Mouse (Mus musculus) embryo, embryonic 11 days (tissue): ENCODE measurements at regions not wholly inside any gene's neighbourhood (a gene's known extent, or its start where the extent isn't known, plus 50 kb on each side); places are given as distances from the start of the nearest gene placed in this dataset.
"Not testable (repeated sequence)": the region's sequence is repeated elsewhere in the genome, so short reads cannot be mapped to it uniquely, and the experiment has no call there.

Experiments
- DNase-seq: peaks from one replicate; pipeline ENCODE4 v3.0.0-alpha.2; 2015

DNA sequence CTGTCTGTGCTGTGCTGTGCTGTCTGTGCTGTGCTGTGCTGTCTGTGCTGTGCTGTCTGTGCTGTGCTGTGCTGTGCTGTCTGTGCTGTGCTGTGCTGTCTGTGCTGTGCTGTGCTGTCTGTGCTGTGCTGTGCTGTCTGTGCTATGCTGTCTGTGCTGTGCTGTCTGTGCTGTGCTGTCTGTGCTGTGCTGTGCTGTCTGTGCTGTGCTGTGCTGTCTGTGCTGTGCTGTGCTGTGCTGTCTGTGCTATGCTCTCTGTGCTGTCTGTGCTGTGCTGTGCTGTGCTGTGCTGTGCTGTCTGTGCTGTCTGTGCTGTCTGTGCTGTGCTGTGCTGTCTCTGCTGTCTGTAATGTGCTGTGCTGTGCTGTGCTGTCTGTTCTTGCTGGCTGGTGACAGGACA lies 198.5 kb downstream of the Tcp10c start:
- DNase-seq, result not testable (repeated sequence)

DNA sequence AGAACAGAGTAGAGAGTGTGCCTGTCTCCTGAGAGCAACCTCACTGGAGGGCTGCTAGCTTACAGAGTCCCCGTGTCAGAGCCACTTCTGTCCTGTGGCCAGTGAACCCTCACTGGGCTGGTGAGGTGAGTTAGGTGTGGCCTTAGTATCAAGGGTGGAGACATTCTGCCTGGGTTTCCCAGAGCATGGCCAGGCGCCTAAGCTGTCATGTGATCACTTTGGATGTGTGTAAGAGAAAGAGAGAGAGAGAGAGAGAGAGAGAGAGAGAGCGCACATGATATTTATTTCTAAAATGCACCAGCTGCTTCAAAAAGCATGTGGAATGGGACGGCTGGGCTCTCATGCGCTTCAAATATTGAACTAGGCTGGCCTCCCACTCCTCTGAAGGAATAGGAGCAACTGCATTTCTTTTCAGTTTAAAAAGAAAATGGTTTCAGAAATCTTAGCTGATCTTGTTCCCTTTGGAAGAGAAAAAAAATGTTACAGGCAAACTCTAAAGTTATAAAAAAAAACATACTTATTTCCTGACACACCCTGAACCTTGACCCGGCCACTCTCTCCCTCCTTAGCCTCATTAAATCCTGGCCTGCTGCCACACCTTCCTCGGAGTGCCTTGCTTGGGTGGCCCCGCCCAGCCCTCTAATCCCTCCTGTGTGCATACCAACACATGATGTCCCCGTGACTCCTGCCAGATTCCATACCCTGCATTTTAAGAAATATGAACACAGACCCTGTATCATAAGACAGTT lies 201.1 kb downstream of the Tcp10c start:
- DNase-seq, result not testable (repeated sequence)

DNA sequence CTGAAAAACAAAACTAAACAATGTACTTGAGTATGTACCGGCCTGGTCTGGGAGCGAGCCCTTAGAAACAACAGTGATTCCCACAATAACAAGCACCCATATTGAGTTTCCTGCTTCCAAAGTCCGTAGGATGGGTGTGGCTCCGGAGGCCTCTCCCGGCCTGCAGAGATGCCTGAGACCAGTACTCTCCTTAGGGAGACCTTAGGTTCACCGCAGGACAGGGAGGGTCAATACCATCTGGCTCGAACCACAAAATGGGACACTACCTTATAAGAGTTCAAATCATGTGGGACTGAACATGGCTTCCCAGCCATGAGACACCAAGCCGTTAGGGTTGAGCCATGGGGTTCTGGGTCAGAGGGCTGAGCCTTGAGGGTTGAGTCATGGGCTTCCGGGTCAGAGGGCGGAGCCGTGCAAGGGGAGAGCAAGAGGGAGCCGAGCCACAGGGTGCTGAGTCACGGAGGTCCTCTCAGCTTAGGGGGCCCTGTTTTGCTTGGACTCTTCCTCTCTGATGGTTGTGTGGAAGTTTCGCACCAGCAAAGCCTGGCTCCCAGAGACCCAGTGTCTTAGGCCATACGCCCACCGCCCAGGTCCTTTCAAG lies 201.8 kb downstream of the Tcp10c start:
- DNase-seq, result not testable (repeated sequence)

DNA sequence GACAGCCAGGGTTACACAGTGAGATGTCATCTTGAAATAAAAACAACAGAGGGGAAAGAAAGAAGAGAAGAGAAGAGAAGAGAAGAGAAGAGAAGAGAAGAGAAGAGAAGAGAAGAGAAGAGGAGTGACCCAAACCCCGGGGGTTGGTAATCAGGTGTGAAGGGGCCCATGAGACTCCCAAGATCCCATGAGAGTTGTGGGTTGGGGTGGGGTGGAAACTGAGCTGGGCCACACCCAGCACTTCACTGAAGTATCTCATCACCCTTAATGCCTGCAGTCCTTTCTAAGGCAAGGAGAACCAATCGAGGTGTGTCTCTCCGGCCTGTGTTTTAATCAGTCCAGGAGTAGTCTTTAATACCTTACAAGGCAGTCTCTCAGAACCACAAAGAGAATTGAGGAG lies 201.5 kb upstream of the Afdn start:
- no peak for DNase-seq

DNA sequence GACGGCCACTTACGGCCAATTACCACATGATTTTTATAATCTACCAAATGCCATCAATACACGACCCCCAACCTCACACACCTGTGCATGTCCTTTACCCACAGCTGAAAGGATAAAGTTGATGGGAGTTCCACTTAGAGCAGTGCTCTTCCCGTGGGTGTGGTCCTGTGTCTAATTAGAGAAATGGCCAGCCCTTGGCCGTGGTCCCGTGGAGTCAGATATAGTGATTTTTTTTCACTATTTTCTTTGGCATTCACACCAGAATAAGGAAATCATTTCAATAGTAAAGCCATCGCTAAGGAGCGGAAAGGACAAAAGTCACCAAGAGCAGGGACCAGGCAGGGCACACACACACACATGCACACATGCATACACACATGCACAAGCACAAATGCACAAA lies 199.0 kb upstream of the Afdn start:
- no peak for DNase-seq

DNA sequence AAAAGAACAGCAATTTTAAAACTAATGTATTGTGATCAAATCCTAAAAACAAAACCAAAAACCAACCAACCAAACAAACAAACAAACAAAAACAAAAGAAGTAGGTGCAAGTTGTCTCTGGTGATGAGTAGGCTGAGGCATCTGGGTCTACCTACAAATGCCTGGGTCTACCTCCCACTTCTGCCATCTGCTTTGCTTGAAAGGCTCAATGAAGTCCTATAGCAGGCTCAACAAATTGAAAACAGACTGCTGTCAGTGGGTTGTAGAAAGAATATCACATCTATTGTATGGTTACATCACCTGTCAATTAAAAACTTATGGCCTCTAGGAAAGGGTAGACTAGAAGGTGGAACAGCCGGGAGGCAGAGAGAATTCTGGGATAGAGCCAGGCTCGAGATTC lies 197.4 kb upstream of the Afdn start:
- DNase-seq, result no peak

DNA sequence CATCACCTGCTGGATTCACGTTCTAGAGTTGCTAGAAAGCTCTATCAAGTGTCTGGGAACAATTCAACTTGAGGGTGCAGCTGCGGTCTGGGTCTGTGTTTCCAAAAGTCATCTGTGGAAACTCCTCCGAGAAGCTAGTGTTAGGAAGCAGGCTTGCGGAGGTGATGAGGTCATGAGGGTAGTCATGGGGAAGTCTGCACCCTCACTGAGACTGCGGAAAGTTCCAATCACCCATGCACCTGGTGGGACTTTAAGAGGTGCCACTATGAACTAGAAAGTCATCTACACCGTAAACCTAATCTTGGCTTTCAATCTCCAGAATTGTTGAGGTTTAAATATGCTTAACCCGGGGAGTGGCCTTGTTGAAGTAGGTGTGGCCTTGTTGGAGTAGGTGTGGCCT lies 195.5 kb upstream of the Afdn start:
- DNase-seq, result no peak

DNA sequence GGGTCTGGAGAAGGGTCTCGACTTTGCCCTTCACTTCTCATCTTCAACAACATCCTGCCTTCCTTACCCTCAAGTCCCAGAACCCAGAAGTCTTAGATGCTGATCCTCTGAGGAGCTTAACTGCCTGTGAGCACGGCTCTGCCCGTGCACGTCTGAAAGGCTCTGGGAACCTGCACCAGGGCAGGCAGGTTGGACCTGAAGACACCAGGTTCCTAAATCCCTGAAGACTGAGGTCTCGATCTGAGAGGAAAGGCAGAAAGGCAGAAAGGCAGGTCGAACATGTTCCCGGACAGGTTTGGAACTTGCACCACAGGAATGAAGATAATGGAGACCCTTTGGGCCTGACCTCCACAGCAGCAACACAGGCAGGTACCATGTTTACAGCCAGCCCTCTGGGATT lies 193.7 kb upstream of the Afdn start:
- no peak for DNase-seq

DNA sequence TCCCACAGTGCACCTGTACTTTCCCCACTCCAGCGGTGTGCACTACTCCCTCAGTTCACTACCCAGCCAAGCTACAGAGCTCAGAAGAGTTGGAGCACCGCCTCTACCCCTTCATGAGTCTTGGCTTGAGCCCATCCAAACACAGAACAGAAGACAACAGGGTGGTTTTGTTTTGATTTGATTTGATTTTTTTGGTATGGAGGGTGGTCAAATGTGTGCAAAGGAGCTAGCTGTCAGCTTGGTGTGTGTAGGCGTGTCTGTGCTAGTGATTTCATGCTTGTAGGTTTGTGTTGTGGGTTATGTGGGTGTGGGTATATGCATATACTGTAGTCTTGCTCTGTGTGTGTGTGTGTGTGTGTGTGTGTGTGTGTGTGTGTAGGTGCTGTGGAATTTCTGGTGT lies 193.2 kb upstream of the Afdn start:
- no peak for DNase-seq

DNA sequence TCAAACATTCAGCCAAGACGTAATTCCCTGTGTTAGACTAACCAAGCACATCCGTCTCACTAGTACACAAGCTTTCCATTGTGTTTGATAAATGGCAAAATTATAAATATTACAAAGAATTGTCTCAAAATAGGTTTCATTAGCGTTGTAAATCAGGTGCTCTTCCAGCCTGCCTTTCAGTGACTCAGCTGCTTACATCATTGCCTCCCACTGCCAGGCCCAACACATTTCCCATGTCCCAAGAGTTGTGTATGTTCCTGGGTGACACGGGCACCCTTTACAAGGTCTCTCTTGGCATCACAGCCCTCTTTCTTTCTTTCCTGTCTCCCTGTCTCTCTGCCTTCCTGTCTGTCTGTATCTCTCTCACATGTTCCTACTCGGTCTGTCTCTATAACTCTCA lies 189.5 kb upstream of the Afdn start:
- no peak for DNase-seq

DNA sequence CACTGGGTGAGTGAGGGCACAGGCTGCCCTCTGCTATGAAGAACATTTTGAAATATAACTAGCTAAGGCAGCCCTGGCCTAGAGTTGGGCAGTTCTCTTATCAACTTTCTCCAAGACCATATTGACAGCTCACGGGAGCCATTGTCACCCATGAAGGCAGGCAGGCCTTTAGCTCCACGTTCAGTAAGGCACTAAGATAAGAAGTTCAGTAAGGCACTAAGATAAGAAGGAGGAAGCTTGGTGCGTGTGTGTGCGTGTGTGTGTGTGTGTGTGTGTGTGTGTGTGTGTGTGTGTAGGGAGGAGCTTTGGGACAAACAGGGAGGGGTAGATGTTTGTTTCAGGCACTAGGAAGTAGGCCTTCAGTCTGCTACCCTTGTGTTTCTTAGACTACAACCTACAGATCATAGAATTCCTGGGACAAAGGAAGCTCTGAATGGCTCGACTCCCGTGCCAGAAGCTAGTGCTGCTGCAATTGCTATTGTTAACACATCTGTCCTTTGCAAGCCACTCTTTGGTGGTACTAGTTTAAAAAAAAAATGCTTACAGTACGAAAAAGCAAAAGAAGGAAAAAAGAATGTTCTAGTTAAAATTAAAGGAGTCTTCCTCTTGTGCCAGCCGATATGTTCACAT lies 188.0 kb upstream of the Afdn start:
- no peak for DNase-seq

DNA sequence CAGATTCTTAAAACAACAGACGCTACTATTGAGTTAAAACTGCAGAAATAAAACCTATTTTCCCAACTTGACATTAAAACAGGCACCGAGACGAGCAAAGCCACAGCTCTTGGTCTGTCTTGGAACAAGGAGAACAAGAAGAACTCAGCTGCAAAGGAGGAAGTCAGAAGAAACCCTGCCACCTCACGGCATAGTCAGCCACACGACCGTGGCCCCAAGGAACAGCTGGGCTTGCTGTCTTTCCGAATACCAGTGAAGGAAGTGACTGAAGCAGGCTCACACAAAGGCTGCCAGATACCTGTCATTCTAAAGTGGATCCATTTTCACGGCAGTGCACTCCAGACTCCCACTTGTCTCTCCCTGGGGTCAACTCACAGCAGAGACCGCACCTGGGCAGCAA lies 187.3 kb upstream of the Afdn start:
- no peak for DNase-seq

DNA sequence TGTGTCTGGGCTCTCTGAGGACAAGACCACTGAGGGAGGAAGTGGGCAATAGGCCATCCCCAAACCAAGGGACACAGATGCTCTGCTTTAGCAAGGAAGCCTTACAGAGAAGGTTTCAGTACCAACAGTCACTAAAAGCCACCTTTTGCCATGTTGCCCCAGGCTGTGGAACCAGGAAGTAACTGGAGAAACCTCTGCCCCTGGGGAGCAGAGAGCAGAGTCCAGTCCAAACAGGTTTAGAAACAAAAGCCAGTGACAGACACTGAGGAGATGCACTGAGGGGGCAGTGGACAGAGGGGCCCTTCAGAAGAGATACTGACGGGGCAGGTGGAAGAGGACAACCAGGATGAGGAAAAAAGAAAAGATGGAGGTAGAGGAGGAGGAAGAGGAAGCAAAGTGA lies 186.2 kb upstream of the Afdn start:
- no peak for DNase-seq

DNA sequence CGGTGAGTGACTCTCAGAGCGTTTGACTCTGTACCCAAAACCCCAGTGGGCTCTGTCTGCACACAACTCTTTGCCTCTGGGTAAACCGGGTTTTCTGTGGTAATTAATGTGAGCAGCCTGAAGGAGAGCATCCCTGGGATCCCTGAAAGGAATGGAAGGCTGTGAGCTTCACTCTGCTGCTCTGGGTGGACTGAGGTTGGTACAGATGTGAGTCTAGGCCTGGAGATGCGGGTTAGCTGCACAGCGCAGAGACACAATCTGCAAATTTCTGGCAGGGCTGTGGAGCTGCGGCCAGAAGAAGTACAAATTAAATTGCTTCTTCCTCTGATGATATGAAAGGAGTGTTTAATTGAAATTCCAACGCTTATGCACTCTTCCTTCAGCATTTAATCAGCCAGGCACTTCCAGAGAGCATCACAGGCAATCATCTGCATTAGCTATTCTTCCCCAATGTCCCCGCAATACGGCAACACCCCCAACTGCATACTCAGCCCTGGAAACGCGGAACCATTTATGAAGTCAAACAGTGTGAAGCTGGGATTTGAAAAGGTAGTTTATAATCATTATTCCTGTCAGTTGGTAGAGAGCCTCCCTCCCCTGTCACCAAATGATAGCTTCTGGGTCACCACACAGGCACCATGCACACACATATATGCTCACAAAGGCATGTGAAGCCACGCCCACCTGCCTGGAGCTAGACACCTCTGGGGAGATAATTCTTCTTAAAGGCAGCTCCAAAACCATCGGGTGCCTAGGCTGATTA lies 185.5 kb upstream of the Afdn start:
- no peak for DNase-seq

DNA sequence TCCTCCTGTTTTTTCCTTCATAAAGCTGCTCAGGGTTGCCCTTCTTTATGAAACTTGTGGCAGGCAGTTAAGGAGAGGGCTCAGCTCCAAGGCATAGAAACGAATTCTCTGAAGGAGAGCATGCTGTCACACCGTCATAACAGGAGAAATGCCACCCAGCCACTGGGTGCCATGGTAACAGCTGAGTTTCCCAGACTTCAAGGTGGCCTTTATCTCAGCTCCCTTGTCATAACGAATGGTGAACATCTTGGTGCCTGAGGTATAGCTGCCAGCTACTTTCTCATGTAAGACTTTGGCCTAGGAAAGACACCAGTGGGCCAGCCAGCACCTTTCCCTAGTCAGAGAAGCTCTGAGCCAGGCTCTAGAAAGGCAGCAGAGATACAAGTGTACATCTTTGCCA lies 182.5 kb upstream of the Afdn start:
- no peak for DNase-seq

DNA sequence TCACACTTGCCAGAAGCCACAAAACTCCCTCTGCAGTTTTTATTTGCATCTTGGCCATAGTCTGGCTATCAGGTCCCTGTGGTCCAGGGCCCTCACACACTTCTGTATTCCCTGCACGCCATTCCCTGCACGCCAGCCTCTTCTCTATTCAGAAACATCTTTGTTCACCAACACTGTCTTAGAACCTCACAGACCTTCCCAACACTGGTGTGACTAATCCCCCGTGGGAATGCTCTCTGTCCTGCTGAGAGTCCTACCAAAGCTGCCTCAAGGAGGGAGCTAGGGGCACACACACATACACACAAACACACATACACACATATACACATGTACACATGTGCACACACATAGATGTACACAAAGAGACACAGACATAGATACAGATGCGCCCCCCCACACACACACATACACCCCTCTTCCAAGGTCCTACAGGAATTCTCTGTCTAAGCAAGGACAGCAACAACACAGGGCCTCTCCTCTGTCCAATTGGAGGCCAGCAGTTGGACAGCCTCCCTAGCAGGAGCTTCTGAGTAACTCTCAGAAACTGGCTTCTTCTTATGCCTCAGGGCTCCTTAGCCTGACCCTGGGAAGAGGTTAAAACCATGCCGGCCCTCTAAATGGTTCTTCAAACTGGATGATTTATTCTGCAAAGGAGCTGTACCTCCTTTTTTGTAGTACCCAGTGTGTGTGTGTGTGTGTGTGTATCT lies 179.0 kb upstream of the Afdn start:
- no peak for DNase-seq

DNA sequence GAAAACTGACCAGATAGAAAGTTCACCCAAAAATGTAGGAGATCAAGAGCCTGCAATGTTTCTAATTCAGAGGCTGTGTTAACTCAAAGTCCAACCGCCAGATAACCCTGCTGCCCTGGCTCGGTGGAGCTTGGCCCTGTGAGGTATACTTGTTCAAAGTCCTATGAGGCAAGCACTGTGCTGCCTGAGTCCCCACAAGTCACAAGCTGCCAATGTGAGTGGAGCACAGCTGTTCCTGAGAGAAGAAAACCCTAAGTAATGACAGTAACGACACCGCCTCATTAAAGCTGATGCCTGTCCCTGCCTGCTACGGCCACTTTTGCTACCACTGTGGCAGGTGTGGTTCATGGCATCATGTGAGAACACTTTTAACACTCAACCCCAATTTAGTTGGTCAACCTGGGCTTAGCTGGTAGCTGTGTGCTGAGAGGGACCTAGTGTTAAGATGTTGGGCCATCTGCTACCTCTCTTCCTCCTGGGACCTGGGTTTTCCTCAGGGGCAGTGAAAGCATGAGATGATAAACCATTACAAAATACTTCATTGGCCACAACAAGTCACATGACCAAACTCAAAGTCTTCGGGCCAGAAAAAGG lies 178.2 kb upstream of the Afdn start:
- no peak for DNase-seq

DNA sequence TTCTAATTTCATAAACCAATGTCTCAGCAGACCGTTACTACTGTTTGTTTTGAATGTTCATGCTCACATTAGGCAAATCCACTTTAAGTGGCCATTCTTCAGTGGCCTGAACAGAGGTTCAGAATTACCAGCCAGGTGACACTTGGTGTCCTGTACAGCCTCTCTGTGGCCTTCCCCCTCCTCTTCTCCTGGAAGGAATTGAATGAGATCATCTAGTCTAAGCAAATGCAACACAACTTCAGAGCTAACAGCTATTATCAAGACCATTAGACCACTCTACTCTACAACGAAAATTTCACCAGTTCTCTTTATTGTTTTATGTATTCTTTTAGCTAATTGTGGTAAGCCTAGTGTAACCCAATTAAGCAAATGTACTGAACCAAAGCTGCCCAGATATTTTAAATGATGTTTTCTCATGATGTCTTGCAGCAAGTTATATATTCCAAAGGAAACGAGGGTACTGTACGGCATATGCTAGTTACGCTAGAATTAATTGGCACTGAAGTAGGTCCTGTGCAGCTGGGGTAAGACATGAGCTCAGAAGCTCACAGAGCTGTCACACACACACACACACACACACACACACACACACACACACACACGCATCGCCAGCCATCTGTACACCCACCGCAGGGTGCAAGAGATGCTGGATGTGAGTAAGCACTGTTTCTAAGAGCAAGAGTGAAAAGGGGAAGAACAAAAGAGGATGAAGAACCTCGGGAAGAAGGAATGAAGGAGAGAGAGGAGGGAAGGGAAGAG lies 176.7 kb upstream of the Afdn start:
- no peak for DNase-seq

DNA sequence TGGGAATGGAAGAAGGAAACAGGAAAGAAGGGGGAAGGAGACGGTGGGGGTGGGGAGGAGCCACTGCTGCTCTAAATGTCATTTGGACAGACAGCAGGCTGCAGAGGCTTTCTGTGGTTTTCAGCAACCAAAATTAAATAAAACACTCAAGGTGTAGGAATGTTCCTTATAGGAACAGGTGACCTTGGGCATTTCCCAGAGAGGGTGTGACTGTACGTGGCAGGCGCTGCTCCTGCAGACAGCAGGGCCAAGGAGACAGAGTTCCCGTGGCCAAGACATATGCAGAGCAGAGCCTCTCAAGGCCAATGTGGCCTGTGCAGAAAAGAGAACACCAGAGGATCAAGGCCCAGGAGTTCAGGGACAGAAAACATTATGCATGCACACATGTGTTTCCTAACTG lies 175.9 kb upstream of the Afdn start:
- no peak for DNase-seq

DNA sequence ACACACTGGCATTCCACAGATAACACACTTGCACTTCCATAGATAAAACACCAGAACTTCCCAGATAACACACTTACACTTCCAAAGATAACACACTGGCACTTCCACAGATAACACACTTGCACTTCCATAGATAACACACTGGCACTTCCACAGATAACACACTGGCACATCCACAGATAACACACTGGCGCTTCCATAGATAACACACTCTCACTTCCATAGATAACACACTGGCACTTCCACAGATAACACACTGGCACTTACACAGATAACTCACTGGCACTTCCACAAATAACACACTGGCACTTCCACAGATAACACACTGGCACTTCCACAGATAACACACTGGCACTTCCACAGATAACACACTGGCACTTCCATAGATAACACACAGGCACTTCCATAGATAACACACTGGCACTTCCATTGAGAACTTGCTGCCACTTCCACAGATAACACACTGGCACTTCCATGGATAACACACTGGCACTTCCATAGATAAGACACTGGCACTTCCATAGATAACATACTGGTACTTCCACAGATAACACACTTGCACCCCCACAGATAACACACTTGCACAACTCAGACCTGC lies 170.0 kb upstream of the Afdn start:
- not testable (repeated sequence) for DNase-seq
